In genomic region chr13:23466911-23467310, GRCm38 (mm10) we compare ENCODE assay signal across 9 mouse cellular contexts. TPM values are rescaled to one million over a fixed set of nuclear protein-coding genes. Genes with fewer than 3 reads are reported as not detected.
DNase-seq lines count a peak whose midpoint lies in the region; ATAC-seq and TF ChIP-seq lines count a peak whose summit lies in the region.
"Had no signal": no experiment of that assay in that cellular context is flagged by ENCODE, and none has a peak within 500 bp of the region (broad histone marks: within the 10 kb centered on the region; RNA-seq: fewer than 3 reads in every experiment).

No protein-coding gene starts in this region.

- H3K4me3 ChIP-seq in embryonic facial prominence, embryonic 11.5 days (ENCODE audit: low read depth, low read length): no peak overlapping the region
- no peak overlapping the region for H3K4me3 ChIP-seq in heart, postnatal 0 days (ENCODE audit: low read depth, low read length)
- no peak overlapping the region for H3K4me3 ChIP-seq in liver, embryonic 13.5 days (replicated peaks)

- no peak overlapping the region for H3K27ac ChIP-seq in embryonic facial prominence, embryonic 11.5 days (replicated peaks; ENCODE audit: low read depth, low read length)
- H3K27ac ChIP-seq in heart, postnatal 0 days (ENCODE audit: low read depth): no peak overlapping the region
- no peak overlapping the region for H3K27ac ChIP-seq in liver, embryonic 13.5 days

- H3K4me1 ChIP-seq in embryonic facial prominence, embryonic 11.5 days (ENCODE audit: control insufficient read depth, insufficient read depth, low read length): no peaks in the 10 kb centered on the region; the same call in 1 of the 2 replicates
- H3K4me1 ChIP-seq in heart, postnatal 0 days (ENCODE audit: control insufficient read depth, insufficient read depth): peaks cover 17% of the 10 kb centered on the region
- H3K4me1 ChIP-seq in liver, embryonic 13.5 days (replicated peaks): peaks cover 37% of the 10 kb centered on the region

- no peaks in the 10 kb centered on the region for H3K36me3 ChIP-seq in embryonic facial prominence, embryonic 11.5 days (replicated peaks; ENCODE audit: control insufficient read depth, insufficient read depth, low read depth, low read length)
- H3K36me3 ChIP-seq in heart, postnatal 0 days (replicated peaks; ENCODE audit: control insufficient read depth, insufficient read depth, low read length): no peaks in the 10 kb centered on the region
- H3K36me3 ChIP-seq in liver, embryonic 13.5 days: no peaks in the 10 kb centered on the region

- under 1% methylated on average over 9 of the region's 9 CpGs for WGBS in embryonic facial prominence, embryonic 11.5 days
- 12% methylated on average over 9 of the region's 9 CpGs for WGBS in heart, postnatal 0 days
- WGBS in liver, embryonic 13.5 days (ENCODE audit: insufficient replicate concordance): under 1% methylated on average over 9 of the region's 9 CpGs

- no peak for TF ChIP-seq CTCF in heart, postnatal 0 days (IDR thresholded peaks at IDR 0.05; ENCODE audit: low read depth)

- H3K4me2 ChIP-seq in embryonic facial prominence, embryonic 11.5 days (ENCODE audit: low read depth, low read length): no peak overlapping the region
- H3K4me2 ChIP-seq in heart, postnatal 0 days (ENCODE audit: low read depth, low read length): no peak overlapping the region
- peak overlapping the region; percentile 32; the same call in 1 of the 2 replicates for H3K4me2 ChIP-seq in liver, embryonic 13.5 days

- no peak overlapping the region for H3K9ac ChIP-seq in embryonic facial prominence, embryonic 11.5 days (replicated peaks; ENCODE audit: low read length)
- H3K9ac ChIP-seq in heart, postnatal 0 days (replicated peaks; ENCODE audit: low read depth, low read length): no peak overlapping the region
- H3K9ac ChIP-seq in liver, embryonic 13.5 days: no peak overlapping the region

- ATAC-seq in embryonic facial prominence, embryonic 11.5 days (replicated peaks; ENCODE audit: insufficient number of reproducible peaks, low FRiP score, low TSS enrichment, low read depth): peak; percentile 77; the same call in 1 of the 2 replicates
- peak; percentile 51 for ATAC-seq in heart, postnatal 0 days (ENCODE audit: insufficient read depth, low read depth)
- peak; percentile 55 for ATAC-seq in liver, embryonic 13.5 days (ENCODE audit: low read depth)

- H3K27me3 ChIP-seq in embryonic facial prominence, embryonic 11.5 days (ENCODE audit: control insufficient read depth, insufficient read depth, low read length): no peaks in the 10 kb centered on the region
- H3K27me3 ChIP-seq in heart, postnatal 0 days (ENCODE audit: control insufficient read depth, insufficient read depth, low read length): no peaks in the 10 kb centered on the region
- H3K27me3 ChIP-seq in liver, embryonic 13.5 days: no peaks in the 10 kb centered on the region

- peak; percentile 84 for DNase-seq in CD8-positive naive resting alpha-beta T cell, adult 2 months (ENCODE audit: low read depth in 2 of 2, low spot score in 2 of 2)
- DNase-seq in adrenal gland, adult (ENCODE audit: inconsistent age in 2 of 2, low spot score in 1 of 2): peak; percentile 54 to 93
- peak; percentile 89 for DNase-seq in embryonic facial prominence, embryonic 11.5 days (ENCODE audit: low spot score)
- no peak for DNase-seq in heart, postnatal 0 days (ENCODE audit: low spot score)
- DNase-seq in kidney, postnatal 14 days: peak; percentile 61
- DNase-seq in liver, embryonic 13.5 days: peak; percentile 85
- DNase-seq in ovary, postnatal 14 days (ENCODE audit: low spot score): peak; percentile 33
- peak; percentile 74 to 78 for DNase-seq in thymus, postnatal 36 days

- H3K9me3 ChIP-seq in embryonic facial prominence, embryonic 11.5 days (replicated peaks; ENCODE audit: control insufficient read depth, low read length): no peaks in the 10 kb centered on the region
- no peaks in the 10 kb centered on the region for H3K9me3 ChIP-seq in heart, postnatal 0 days (replicated peaks; ENCODE audit: control insufficient read depth, low read length)
- H3K9me3 ChIP-seq in liver, embryonic 13.5 days (replicated peaks): no peaks in the 10 kb centered on the region

- TF ChIP-seq EP300 in heart, postnatal 0 days (IDR thresholded peaks at IDR 0.05; ENCODE audit: low read depth): no peak

RNA-seq across cellular contexts. Expression of gene Btn1a1, which starts 1.2 kb away (rescaled TPM):
- polyA plus RNA-seq in embryonic facial prominence, embryonic 11.5 days (2014; fragmentation: Nextera tagmentation; extraction: Ambion mirVana): 0.24 and 0.35 TPM in 2 replicates
- 0.27 TPM in 1 of 2 replicates, not detected in the other for total RNA-seq in heart, postnatal 0 days (2014; rRNA removed; ENCODE audit: low replicate concordance)
- polyA plus RNA-seq in heart, postnatal 0 days (2015; fragmentation: Nextera tagmentation; extraction: Ambion mirVana): 0.14 and 0.18 TPM in 2 replicates
- 1.5 and 2.0 TPM in 2 replicates for polyA plus RNA-seq in liver, embryonic 13.5 days (2015; fragmentation: Nextera tagmentation; extraction: Ambion mirVana)
- total RNA-seq: gastrocnemius, postnatal 4 days had no signal

RNA-seq across cellular contexts. Expression of gene Btn2a2, which starts 21.7 kb away (rescaled TPM):
- polyA plus RNA-seq in embryonic facial prominence, embryonic 11.5 days (2014; fragmentation: Nextera tagmentation; extraction: Ambion mirVana): 1.1 and 1.4 TPM in 2 replicates
- total RNA-seq in heart, postnatal 0 days (2014; rRNA removed; ENCODE audit: low replicate concordance): not detected in 2 replicates
- 0.04 and 0.15 TPM in 2 replicates for polyA plus RNA-seq in heart, postnatal 0 days (2015; fragmentation: Nextera tagmentation; extraction: Ambion mirVana)
- not detected in 2 replicates for polyA plus RNA-seq in liver, embryonic 13.5 days (2015; fragmentation: Nextera tagmentation; extraction: Ambion mirVana)

RNA-seq across cellular contexts. Expression of gene Abt1, which starts 43.2 kb away (rescaled TPM):
- 15.0 and 16.2 TPM in 2 replicates for polyA plus RNA-seq in embryonic facial prominence, embryonic 11.5 days (2014; fragmentation: Nextera tagmentation; extraction: Ambion mirVana)
- 6.7 and 7.4 TPM in 2 replicates for total RNA-seq in heart, postnatal 0 days (2014; rRNA removed; ENCODE audit: low replicate concordance)
- polyA plus RNA-seq in heart, postnatal 0 days (2015; fragmentation: Nextera tagmentation; extraction: Ambion mirVana): 6.8 and 7.2 TPM in 2 replicates
- polyA plus RNA-seq in liver, embryonic 13.5 days (2015; fragmentation: Nextera tagmentation; extraction: Ambion mirVana): 8.3 and 9.1 TPM in 2 replicates
